Mouse (Mus musculus): ENCODE measurements at regions not wholly inside any gene's neighbourhood (a gene's known extent, or its start where the extent isn't known, plus 50 kb on each side); places are given as distances from the start of the nearest gene placed in this dataset.

DNA sequence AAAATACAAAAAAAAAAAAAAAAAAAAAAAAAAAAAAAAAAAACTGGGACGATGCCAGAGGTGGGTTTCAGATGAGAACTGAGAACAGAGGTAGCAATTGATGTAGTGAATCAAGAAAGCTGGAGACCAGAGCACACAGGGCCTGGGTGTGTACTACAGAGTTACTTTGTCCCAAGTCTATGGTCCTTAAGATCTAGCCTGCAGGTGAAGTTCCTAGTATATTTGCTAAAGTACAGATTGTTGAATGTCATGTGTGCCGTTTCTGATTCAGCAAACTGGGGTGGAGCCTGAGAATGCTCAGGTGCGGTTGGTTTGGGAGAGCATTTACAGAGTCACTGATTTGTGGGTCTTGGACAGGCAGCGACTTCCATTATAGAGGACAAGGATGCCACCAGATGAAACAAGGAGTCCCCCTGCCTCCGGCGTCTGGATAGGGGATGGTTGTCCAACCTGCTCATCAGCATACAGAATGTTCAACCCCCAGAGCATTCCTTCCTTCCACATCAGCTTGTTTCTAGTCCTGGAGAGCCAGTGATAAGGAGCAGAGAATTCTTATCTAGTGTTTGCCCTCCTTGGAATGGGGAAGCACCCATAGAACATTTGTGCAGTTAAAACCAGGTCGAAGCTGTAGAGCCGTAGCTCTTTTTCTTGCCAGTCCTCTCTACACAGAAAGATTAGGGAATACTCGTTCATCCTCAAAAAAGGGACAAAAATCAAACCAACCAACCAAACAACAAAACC lies 122.5 kb upstream of the Ttc29 start:
- TF ChIP-seq POLR2A (IDR thresholded peaks at IDR 0.05; ENCODE audit: extremely low read depth, insufficient read depth, low read length) (no peak), CTCF (IDR thresholded peaks at IDR 0.05; ENCODE audit: low read depth, low read length) (no peak)
